Mouse (Mus musculus): ENCODE data around the gene Fbxo8. TPM values are rescaled to one million over a fixed set of nuclear protein-coding genes. Genes with fewer than 3 reads are reported as not detected.

Fbxo8 gene
- polyA plus RNA-seq, 1 experiment: 10.2 TPM

- Histone ChIP-seq H3K27me3 (ENCODE audit: control insufficient read depth, insufficient read depth, insufficient read length) (no peaks in the 10 kb centered on the region), H3ac (ENCODE audit: control insufficient read depth, insufficient read length) (no peak overlapping the region), H3K4me2 (ENCODE audit: low read depth) (peak overlapping the region; percentile 98), H3K36me3 (ENCODE audit: control insufficient read depth, insufficient read depth) (no peaks in the 10 kb centered on the region), H3K4me3 (peak overlapping the region; percentile 98), H3K79me2 (ENCODE audit: control insufficient read depth, insufficient read depth) (peaks cover 33% of the 10 kb centered on the region)
- TF ChIP-seq CEBPB (IDR thresholded peaks at IDR 0.05; ENCODE audit: insufficient read depth, poor library complexity, severe bottlenecking): no peak
- no peak for TF ChIP-seq E2F4 (IDR thresholded peaks at IDR 0.05; ENCODE audit: insufficient read depth)
- no peak for TF ChIP-seq POLR2AphosphoS2 (IDR thresholded peaks at IDR 0.05; ENCODE audit: insufficient read length, low read depth)
- TF ChIP-seq POLR2A (IDR thresholded peaks at IDR 0.05; ENCODE audit: insufficient read length, low read depth): no peak
- no peak for TF ChIP-seq TCF12 (IDR thresholded peaks at IDR 0.05; ENCODE audit: insufficient read depth, poor library complexity, severe bottlenecking)
- TF ChIP-seq USF1 (IDR thresholded peaks at IDR 0.05; ENCODE audit: low read depth): no peak
- TF ChIP-seq SRF (IDR thresholded peaks at IDR 0.05; ENCODE audit: control insufficient read depth, insufficient read length, low read depth): no peak
- TF ChIP-seq MYOD1 (IDR thresholded peaks at IDR 0.05; ENCODE audit: control insufficient read depth in 1 of 3, insufficient read length in 2 of 3, low read depth in 2 of 3): no peak
- TF ChIP-seq MYOG (IDR thresholded peaks at IDR 0.05; ENCODE audit: control insufficient read depth in 1 of 3, insufficient read depth in 1 of 3, insufficient read length in 2 of 3, low read depth in 2 of 3): no peak
Measured at GRCm38 (mm10) chr8:56552551-56553103, 1.7 kb downstream of the Fbxo8 start.

GRCm38 (mm10) chr8:56564399-56565047 is 13.6 kb downstream of the Fbxo8 start:
- no peak overlapping the region for H3ac ChIP-seq (ENCODE audit: control insufficient read depth, insufficient read length)
- no peak overlapping the region for H3K4me2 ChIP-seq (ENCODE audit: low read depth)
- TF ChIP-seq REST (IDR thresholded peaks at IDR 0.05; ENCODE audit: insufficient read depth, insufficient read length) (no peak), POLR2AphosphoS2 (IDR thresholded peaks at IDR 0.05; ENCODE audit: insufficient read length, low read depth) (no peak), CEBPB (IDR thresholded peaks at IDR 0.05; ENCODE audit: insufficient read depth, poor library complexity, severe bottlenecking) (no peak), TCF3 (IDR thresholded peaks at IDR 0.05; ENCODE audit: insufficient read length, low read depth) (no peak), TCF12 (IDR thresholded peaks at IDR 0.05; ENCODE audit: insufficient read depth, poor library complexity, severe bottlenecking) (no peak), MAX (IDR thresholded peaks at IDR 0.05; ENCODE audit: low read depth) (no peak), USF1 (IDR thresholded peaks at IDR 0.05; ENCODE audit: low read depth) (no peak), E2F4 (IDR thresholded peaks at IDR 0.05; ENCODE audit: insufficient read depth) (no peak), MYOD1 (IDR thresholded peaks at IDR 0.05; ENCODE audit: control insufficient read depth in 1 of 3, insufficient read length in 2 of 3, low read depth in 2 of 3) (no peak), MYOG (IDR thresholded peaks at IDR 0.05; ENCODE audit: control insufficient read depth in 1 of 3, insufficient read depth in 1 of 3, insufficient read length in 2 of 3, low read depth in 2 of 3) (no peak), SRF (IDR thresholded peaks at IDR 0.05; ENCODE audit: control insufficient read depth, insufficient read length, low read depth) (no peak), POLR2A (IDR thresholded peaks at IDR 0.05; ENCODE audit: insufficient read length, low read depth) (no peak)
- H3K79me2 ChIP-seq (ENCODE audit: control insufficient read depth, insufficient read depth): no peaks in the 10 kb centered on the region
- H3K27me3 ChIP-seq (ENCODE audit: control insufficient read depth, insufficient read depth, insufficient read length): no peaks in the 10 kb centered on the region
- no peak overlapping the region for H3K4me3 ChIP-seq
- peaks cover 5% of the 10 kb centered on the region for H3K36me3 ChIP-seq (ENCODE audit: control insufficient read depth, insufficient read depth)

GRCm38 (mm10) chr8:56566856-56567255 is 16.0 kb downstream of the Fbxo8 start:
- no peak for TF ChIP-seq MAX (IDR thresholded peaks at IDR 0.05; ENCODE audit: low read depth)
- no peak for TF ChIP-seq REST (IDR thresholded peaks at IDR 0.05; ENCODE audit: insufficient read depth, insufficient read length)
- TF ChIP-seq CEBPB (IDR thresholded peaks at IDR 0.05; ENCODE audit: insufficient read depth, poor library complexity, severe bottlenecking): no peak
- TF ChIP-seq E2F4 (IDR thresholded peaks at IDR 0.05; ENCODE audit: insufficient read depth): no peak
- no peak for TF ChIP-seq TCF3 (IDR thresholded peaks at IDR 0.05; ENCODE audit: insufficient read length, low read depth)
- no peak for TF ChIP-seq SRF (IDR thresholded peaks at IDR 0.05; ENCODE audit: control insufficient read depth, insufficient read length, low read depth)
- Histone ChIP-seq H3K4me2 (ENCODE audit: low read depth) (no peak overlapping the region), H3K36me3 (ENCODE audit: control insufficient read depth, insufficient read depth) (peaks cover 5% of the 10 kb centered on the region), H3ac (ENCODE audit: control insufficient read depth, insufficient read length) (no peak overlapping the region), H3K4me3 (no peak overlapping the region), H3K79me2 (ENCODE audit: control insufficient read depth, insufficient read depth) (no peaks in the 10 kb centered on the region), H3K27me3 (ENCODE audit: control insufficient read depth, insufficient read depth, insufficient read length) (no peaks in the 10 kb centered on the region)

- Histone ChIP-seq H3K4me3 (no peak overlapping the region), H3K36me3 (ENCODE audit: control insufficient read depth, insufficient read depth) (no peaks in the 10 kb centered on the region), H3K27me3 (ENCODE audit: control insufficient read depth, insufficient read depth, insufficient read length) (no peaks in the 10 kb centered on the region), H3K79me2 (ENCODE audit: control insufficient read depth, insufficient read depth) (no peaks in the 10 kb centered on the region), H3ac (ENCODE audit: control insufficient read depth, insufficient read length) (no peak overlapping the region), H3K4me2 (ENCODE audit: low read depth) (no peak overlapping the region)
- no peak for TF ChIP-seq POLR2A (IDR thresholded peaks at IDR 0.05; ENCODE audit: insufficient read length, low read depth)
- TF ChIP-seq CEBPB (IDR thresholded peaks at IDR 0.05; ENCODE audit: insufficient read depth, poor library complexity, severe bottlenecking): no peak
- TF ChIP-seq POLR2AphosphoS2 (IDR thresholded peaks at IDR 0.05; ENCODE audit: insufficient read length, low read depth): no peak
- TF ChIP-seq USF1 (IDR thresholded peaks at IDR 0.05; ENCODE audit: low read depth): no peak
- no peak for TF ChIP-seq MAX (IDR thresholded peaks at IDR 0.05; ENCODE audit: low read depth)
- no peak for TF ChIP-seq REST (IDR thresholded peaks at IDR 0.05; ENCODE audit: insufficient read depth, insufficient read length)
- TF ChIP-seq TCF12 (IDR thresholded peaks at IDR 0.05; ENCODE audit: insufficient read depth, poor library complexity, severe bottlenecking): no peak
- no peak for TF ChIP-seq MYOD1 (IDR thresholded peaks at IDR 0.05; ENCODE audit: control insufficient read depth in 1 of 3, insufficient read length in 2 of 3, low read depth in 2 of 3)
- TF ChIP-seq TCF3 (IDR thresholded peaks at IDR 0.05; ENCODE audit: insufficient read length, low read depth): no peak
- no peak for TF ChIP-seq SRF (IDR thresholded peaks at IDR 0.05; ENCODE audit: control insufficient read depth, insufficient read length, low read depth)
- no peak for TF ChIP-seq E2F4 (IDR thresholded peaks at IDR 0.05; ENCODE audit: insufficient read depth)
- TF ChIP-seq MYOG (IDR thresholded peaks at IDR 0.05; ENCODE audit: control insufficient read depth in 1 of 3, insufficient read depth in 1 of 3, insufficient read length in 2 of 3, low read depth in 2 of 3): no peak
Measured at GRCm38 (mm10) chr8:56580918-56581317, 30.0 kb downstream of the Fbxo8 start.

Measured in myocyte (in vitro differentiated cells).